Mouse (Mus musculus) gastrocnemius, adult 2 months (tissue): ENCODE measurements around the gene Usp2. TPM values are rescaled to one million over a fixed set of nuclear protein-coding genes. Genes with fewer than 3 reads are reported as not detected.
A peak's percentile ranks its signal among the peaks of the same experiment; 100 is the strongest.

ENCODE experiments used
- DNase-seq: peaks from one replicate; pipeline ENCODE4 v3.0.0; 2022
- H3K27ac ChIP-seq: fragments of 200-600 bp; 2 replicates; pipeline ENCODE4 v1.8.1; 2022; ENCODE audit warnings: mild to moderate bottlenecking
- H3K4me3 ChIP-seq: fragments of 200-600 bp; 2 replicates; pipeline ENCODE4 v1.8.1; 2022; ENCODE audit warnings: mild to moderate bottlenecking, moderate library complexity
- CTCF ChIP-seq: fragments of 200-600 bp; IDR thresholded peaks from 2 replicates; pipeline ENCODE4 v1.8.1; 2022; ENCODE audit warnings: antibody characterized with exemption, mild to moderate bottlenecking, moderate library complexity
- intact Hi-C: fragments of 180-260 bp; cut with DNase I; formaldehyde crosslinking; loops from one replicate; pipeline ENCODE4 v1.15.1; 2025
- total RNA-seq, 2 experiments: library from RNA; stranded (reverse); gene quantifications; 2 replicates each; pipeline ENCODE4 v1.2.3; 2021

The Usp2 gene
- total RNA-seq, 2 experiments from 2014 or later, result 223 to 228 TPM

DNA sequence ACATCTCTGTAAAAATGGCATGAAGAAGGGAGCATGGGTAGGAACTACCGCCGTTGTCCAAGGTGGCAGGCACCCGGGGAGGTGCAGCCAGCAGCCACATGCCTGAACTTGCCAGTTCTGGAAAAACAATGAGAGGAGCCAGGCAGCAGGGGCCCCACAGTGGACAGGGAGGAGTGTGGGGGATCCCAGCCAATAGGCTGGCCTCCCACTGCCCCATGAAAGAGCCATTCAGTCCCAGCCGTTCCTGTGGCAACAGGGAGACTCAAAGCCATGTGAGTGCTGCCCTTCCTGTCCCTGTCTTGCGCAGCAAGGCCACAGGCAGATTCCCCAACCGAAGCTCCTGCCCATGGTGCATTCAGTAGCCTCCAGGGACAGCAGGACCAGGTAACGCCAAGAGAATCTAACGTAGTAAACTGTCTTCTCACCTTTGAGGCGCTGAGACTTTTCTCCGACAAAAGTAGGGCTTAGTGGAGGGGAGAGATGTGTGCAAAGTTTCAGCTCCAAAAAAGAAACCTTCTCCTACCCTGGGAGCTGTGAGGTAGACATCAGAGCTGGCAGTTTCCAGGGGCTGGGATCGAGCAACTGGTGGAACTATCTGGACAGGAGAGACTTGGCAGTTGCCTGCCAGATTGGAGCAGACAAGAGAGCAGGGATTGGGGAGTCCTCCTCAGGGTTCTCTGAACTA is 5.2 kb downstream of the Usp2 start:
- peak overlapping the region; percentile 97 for H3K27ac ChIP-seq
- intact Hi-C loops, result loop anchor here (2.0 kb wide), 1 partner anchor 15 kb away; no protein-coding TSS in a partner anchor
- peak overlapping the region; percentile 76 for H3K4me3 ChIP-seq
- peak; percentile 63 for DNase-seq
- TF ChIP-seq CTCF, result no peak

DNA sequence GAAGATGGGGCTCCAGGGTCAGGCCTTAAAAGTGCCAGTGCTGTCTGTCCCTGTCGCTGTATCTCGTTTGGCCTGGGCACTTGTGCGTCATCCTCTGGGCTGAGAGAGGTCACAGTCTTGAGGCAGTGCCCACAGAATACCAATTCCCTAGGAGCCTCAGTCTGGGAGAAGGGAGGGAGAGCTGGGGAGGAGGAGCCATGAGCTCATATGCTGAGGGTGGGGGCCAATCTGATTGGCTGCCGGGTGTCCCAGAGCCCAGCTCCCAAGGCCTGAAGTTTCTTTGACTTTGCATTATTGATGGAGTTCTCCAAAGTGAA is 5.7 kb downstream of the Usp2 start:
- peak; percentile 89 for DNase-seq
- intact Hi-C loops, result loop anchor here (2.0 kb wide), 1 partner anchor 14 kb away; no protein-coding TSS in a partner anchor
- no peak for TF ChIP-seq CTCF
- Histone ChIP-seq H3K27ac (peak overlapping the region; percentile 97), H3K4me3 (peak overlapping the region; percentile 76)

GRCm38 (mm10) chr9:44073115-44073514 is 6.3 kb downstream of the Usp2 start:
- Histone ChIP-seq H3K27ac (peak overlapping the region; percentile 97), H3K4me3 (peak overlapping the region; percentile 76)
- peak; percentile 80 for DNase-seq
- intact Hi-C loops, result loop anchor here (2.0 kb wide), 1 partner anchor 14 kb away; no protein-coding TSS in a partner anchor
- no peak for TF ChIP-seq CTCF

- Histone ChIP-seq H3K27ac (peak overlapping the region; percentile 97), H3K4me3 (peak overlapping the region; percentile 76)
- peak; percentile 77 for TF ChIP-seq CTCF
- intact Hi-C loops, result no loop called here
- peak; percentile 72 for DNase-seq
These were observed 7.8 kb downstream of the Usp2 start for GRCm38 (mm10) chr9:44074395-44075275.

DNA sequence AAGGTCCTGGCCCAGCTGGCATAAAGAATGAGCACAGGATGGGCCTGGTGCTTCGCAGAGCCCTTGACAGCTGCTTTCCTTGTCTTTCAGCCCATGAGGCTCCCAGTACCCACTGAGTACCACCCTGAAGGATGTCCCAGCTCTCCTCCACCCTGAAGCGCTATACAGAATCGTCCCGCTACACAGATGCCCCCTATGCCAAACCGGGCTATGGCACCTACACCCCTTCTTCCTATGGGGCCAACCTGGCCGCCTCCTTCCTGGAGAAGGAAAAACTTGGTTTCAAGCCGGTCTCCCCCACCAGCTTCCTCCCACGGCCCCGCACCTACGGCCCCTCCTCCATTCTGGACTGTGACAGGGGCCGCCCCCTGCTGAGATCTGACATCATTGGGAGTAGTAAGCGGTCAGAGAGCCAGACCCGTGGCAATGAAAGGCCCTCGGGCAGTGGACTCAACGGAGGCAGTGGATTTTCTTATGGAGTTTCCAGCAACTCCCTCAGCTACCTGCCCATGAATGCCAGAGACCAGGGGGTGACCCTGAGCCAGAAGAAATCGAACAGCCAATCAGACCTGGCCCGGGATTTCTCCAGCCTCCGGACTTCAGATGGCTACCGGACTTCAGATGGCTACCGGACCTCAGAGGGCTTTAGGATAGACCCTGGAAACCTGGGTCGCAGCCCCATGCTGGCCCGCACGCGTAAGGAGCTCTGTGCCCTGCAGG is 8.6 kb downstream of the Usp2 start:
- Histone ChIP-seq H3K27ac (peak overlapping the region; percentile 97), H3K4me3 (peak overlapping the region; percentile 76)
- TF ChIP-seq CTCF, result no peak
- DNase-seq, result peak; percentile 47
- intact Hi-C loops, result no loop called here

DNA sequence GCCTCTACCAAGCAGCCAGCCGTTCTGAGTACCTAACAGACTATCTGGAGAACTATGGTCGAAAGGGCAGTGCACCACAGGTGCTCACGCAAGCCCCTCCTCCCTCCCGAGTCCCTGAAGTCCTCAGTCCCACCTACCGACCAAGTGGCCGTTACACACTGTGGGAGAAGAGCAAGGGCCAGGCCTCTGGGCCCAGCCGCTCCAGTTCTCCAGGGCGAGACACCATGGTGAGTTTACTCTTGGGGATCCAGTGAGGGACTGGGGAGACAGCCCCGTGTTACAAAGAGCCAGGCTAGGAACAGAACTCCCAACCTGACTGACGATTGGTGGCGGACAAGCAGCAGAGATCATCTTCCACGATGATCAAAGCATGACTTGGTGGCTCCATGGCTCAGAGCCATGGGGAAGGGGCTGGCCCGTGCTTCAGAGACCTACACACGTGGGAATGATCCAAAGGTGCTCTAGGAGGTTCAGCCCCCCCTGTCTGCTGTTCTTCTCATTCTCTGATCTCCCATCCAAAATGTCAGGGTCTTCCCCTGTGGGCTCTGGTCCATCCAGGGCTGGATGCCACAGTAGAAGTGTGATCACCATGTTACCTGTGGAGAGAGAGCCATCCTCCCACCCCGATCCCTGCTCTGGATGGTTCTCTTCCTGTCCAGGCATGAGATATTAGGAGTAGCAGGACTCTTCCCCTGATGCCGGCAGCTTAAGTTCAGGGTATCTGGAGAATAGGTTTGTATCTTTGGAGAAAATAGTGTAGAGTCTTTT is 9.4 kb downstream of the Usp2 start:
- no peak for DNase-seq
- peak overlapping the region; percentile 97 for H3K27ac ChIP-seq
- intact Hi-C loops, result no loop called here
- no peak for TF ChIP-seq CTCF
- H3K4me3 ChIP-seq, result peak overlapping the region; percentile 76

GRCm38 (mm10) chr9:44076764-44077120 is 9.9 kb downstream of the Usp2 start:
- peak; percentile 92 for DNase-seq
- intact Hi-C loops, result no loop called here

DNA sequence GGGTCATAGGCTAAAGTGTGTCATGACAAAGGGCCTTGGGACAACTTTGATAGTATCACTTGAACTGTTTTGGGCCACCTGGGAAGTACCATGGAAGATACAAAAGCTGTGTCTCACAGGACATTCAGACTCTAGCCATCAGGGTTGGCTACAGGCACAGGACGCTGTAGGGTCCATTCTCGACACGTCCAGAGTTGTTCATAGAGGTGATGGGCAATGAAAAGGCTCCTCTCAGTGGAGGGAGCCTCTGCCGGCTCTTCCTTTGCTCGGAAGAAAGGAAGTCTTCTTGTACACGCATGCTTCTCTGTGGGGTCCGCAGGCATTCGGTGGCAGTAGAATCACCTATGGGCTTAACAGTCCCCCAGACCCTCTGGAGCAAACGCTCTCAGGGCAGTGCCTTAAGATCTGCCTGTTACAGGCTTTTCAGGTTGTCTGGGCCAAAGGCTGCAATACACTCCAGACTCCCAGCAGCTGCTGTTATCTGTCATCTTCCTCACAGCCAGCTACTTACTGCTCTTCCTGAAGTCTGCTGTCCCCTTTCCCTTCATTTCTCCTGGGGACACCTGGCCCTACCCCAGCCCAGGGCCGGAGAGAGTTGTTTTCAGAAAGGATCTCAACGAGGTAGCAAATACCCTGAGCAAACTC is 10.6 kb downstream of the Usp2 start:
- peak overlapping the region; percentile 97 for H3K27ac ChIP-seq

More at GRCm38 (mm10) chr9:44076764-44077120, 9.9 kb downstream of the Usp2 start:
- H3K27ac ChIP-seq, result peak overlapping the region; percentile 97
- H3K4me3 ChIP-seq, result peak overlapping the region; percentile 76
- peak; percentile 69 for TF ChIP-seq CTCF

GRCm38 (mm10) chr9:44078136-44078797 is 11.4 kb downstream of the Usp2 start:
- Histone ChIP-seq H3K27ac (peak overlapping the region; percentile 97), H3K4me3 (peak overlapping the region; percentile 76)
- intact Hi-C loops, result no loop called here
- TF ChIP-seq CTCF, result no peak
- DNase-seq, result peak; percentile 67

More for the DNA sequence above, 10.6 kb downstream of the Usp2 start:
- H3K4me3 ChIP-seq, result peak overlapping the region; percentile 76
- no peak for TF ChIP-seq CTCF
- intact Hi-C loops, result no loop called here
- DNase-seq, result peak; percentile 36

GRCm38 (mm10) chr9:44078955-44079756 is 12.3 kb downstream of the Usp2 start:
- intact Hi-C loops, result no loop called here
- peak; percentile 96 for DNase-seq
- no peak for TF ChIP-seq CTCF
- Histone ChIP-seq H3K27ac (peak overlapping the region; percentile 97), H3K4me3 (peak overlapping the region; percentile 89)
